Mouse (Mus musculus) hindbrain, embryonic 16.5 days (tissue): ENCODE results near the gene Rftn1. TPM values are rescaled to one million over a fixed set of nuclear protein-coding genes. Genes with fewer than 3 reads are reported as not detected.

Experiments
- ATAC-seq: fragments of 200-750 bp; cut with Nextera tagmentation; 2 replicates; pipeline ENCODE4 v1.8.0; 2017; ENCODE audit warnings: moderate TSS enrichment, moderate library complexity
- H3K27ac ChIP-seq: fragments of 300-500 bp; sonication (generic); 2 replicates; pipeline ENCODE4 v1.5.1; 2014; ENCODE audit warnings: low read depth, mild to moderate bottlenecking, control low read depth, low read length, moderate library complexity
- H3K27me3 ChIP-seq: fragments of 300-500 bp; sonication (generic); replicated peaks from 2 replicates; pipeline ENCODE4 v1.6.1; 2014; ENCODE audit warnings: low read length; ENCODE audit not compliant: control insufficient read depth, insufficient read depth
- H3K36me3 ChIP-seq: fragments of 300-500 bp; sonication (generic); 2 replicates; pipeline ENCODE4 v1.6.1; 2014; ENCODE audit warnings: mild to moderate bottlenecking, low read length, moderate library complexity, mixed read lengths; ENCODE audit not compliant: control insufficient read depth, insufficient read depth
- H3K4me1 ChIP-seq: fragments of 300-500 bp; sonication (generic); 2 replicates; pipeline ENCODE4 v1.6.1; 2014; ENCODE audit warnings: low read depth, low read length; ENCODE audit not compliant: control insufficient read depth, insufficient read depth
- H3K4me2 ChIP-seq: fragments of 300-500 bp; sonication (generic); 2 replicates; pipeline ENCODE4 v1.6.1; 2014; ENCODE audit warnings: mild to moderate bottlenecking, low read length, control low read depth, moderate library complexity
- H3K4me3 ChIP-seq: fragments of 300-500 bp; sonication (generic); 2 replicates; pipeline ENCODE4 v1.5.1; 2014; ENCODE audit warnings: mild to moderate bottlenecking, low read length, control low read depth, moderate library complexity
- H3K9ac ChIP-seq: fragments of 300-500 bp; sonication (generic); 2 replicates; pipeline ENCODE4 v1.6.1; 2014; ENCODE audit warnings: low read depth, mild to moderate bottlenecking, control low read depth, low read length, moderate library complexity
- H3K9me3 ChIP-seq: fragments of 300-500 bp; sonication (generic); 2 replicates; pipeline ENCODE4 v1.6.1; 2014; ENCODE audit warnings: mild to moderate bottlenecking, low read length, moderate library complexity; ENCODE audit not compliant: control insufficient read depth
- WGBS: fragments of 180-500 bp; shearing (Covaris S2); extraction: QIAGEN DNeasy Blood & Tissue Kit; methylation state at CpG from one replicate; pipeline ENCODE4 v1.1.7; 2014; 5-methylcytosine and 5-hydroxymethylcytosine counted together
- polyA plus RNA-seq: library from polyadenylated mRNA; unstranded; fragments of >200 nt; fragmentation: Nextera tagmentation; extraction: Ambion mirVana; gene quantifications from 2 replicates; pipeline ENCODE4 v1.2.1, GENCODE M21; 2015

Gene Rftn1
- polyA plus RNA-seq, 1 experiment from 2014 or later = 21.1 TPM

GRCm38 (mm10) chr17:49993631-49994030, 196.8 kb downstream of the Rftn1 start:
- Histone ChIP-seq H3K9me3 (no peaks in the 10 kb centered on the region), H3K27ac (no peak overlapping the region), H3K9ac (no peak overlapping the region; the same call in 1 of the 2 replicates), H3K4me1 (no peaks in the 10 kb centered on the region), H3K4me3 (no peak overlapping the region), H3K36me3 (no peaks in the 10 kb centered on the region), H3K27me3 (no peaks in the 10 kb centered on the region), H3K4me2 (no peak overlapping the region)
- 78% methylated on average over 3 of the region's 3 CpGs for WGBS
- ATAC-seq = no peak

DNA sequence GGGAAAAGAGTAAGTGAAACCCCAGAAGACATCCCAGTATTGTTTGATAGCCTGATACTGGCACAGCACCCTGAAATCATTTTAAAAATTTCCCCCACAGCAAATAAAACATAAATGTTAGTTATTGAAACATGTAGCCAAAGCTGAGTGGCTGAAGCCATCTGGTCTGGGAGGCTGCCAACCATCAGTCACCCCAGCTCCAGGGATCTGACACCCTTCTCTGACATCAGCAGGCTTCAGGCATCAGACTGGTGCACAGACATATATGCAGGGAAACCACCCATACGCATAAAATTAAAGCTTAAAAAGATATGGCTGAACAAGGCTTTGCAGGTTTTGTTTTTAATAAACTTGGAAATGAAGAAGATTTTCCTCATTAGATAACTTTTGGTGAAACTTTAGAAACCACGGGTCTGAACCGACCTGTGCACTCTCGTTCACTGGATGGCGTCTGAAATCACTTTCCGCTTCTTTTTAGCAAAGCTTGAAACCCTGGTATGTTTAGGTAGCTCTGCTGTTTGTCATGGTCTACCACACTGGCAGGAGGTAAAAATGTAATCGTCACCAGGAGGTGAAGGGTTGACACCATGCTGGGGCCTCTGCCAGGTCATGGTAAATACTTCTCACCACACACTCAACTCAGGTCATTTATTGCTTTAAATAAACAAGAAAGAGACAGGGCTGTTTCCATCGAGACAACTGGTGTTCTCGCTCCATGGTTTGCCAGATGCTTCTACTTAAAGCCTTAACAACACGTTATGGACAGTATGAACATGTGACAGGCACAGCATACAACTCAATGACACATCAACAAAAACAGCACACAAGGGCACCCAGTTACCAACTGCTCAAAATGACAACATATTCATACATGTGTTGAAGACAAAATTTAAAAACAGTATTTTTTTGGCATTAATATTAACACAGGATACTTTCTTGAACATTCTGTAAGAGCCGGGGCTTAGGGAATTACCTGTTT, 197.6 kb downstream of the Rftn1 start:
- H3K9me3 ChIP-seq = no peaks in the 10 kb centered on the region
- H3K27ac ChIP-seq = no peak overlapping the region
- H3K4me3 ChIP-seq = no peak overlapping the region
- no peak overlapping the region for H3K9ac ChIP-seq
- no peaks in the 10 kb centered on the region for H3K36me3 ChIP-seq
- no peak overlapping the region for H3K4me2 ChIP-seq
- no peaks in the 10 kb centered on the region for H3K27me3 ChIP-seq
- WGBS = 76% methylated on average over 11 of the region's 11 CpGs
- ATAC-seq = no peak
- no peaks in the 10 kb centered on the region for H3K4me1 ChIP-seq

DNA sequence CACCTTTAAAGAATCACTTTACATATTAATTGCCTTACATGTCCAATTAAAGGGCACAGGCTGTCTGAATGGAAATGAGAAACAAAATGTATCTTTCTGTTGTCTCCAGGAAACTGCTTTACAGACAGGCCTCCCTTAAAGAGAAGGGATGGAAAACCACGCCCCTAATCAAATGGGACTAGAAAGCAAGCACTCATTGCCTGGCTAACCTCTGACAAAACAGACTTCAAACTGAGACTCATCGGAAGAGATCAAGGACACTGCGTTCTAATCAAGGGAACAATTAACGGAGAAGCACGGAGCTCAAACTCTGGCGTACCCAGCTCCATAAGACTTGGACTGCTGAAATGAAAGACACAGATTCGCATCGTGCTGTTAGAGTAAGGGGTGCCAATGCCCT, 200.9 kb downstream of the Rftn1 start:
- Histone ChIP-seq H3K36me3 (no peaks in the 10 kb centered on the region), H3K9me3 (no peaks in the 10 kb centered on the region), H3K9ac (no peak overlapping the region), H3K27me3 (no peaks in the 10 kb centered on the region), H3K4me2 (no peak overlapping the region), H3K27ac (no peak overlapping the region), H3K4me3 (no peak overlapping the region), H3K4me1 (no peaks in the 10 kb centered on the region)
- no peak for ATAC-seq
- 44% methylated on average over 8 of the region's 8 CpGs for WGBS

DNA sequence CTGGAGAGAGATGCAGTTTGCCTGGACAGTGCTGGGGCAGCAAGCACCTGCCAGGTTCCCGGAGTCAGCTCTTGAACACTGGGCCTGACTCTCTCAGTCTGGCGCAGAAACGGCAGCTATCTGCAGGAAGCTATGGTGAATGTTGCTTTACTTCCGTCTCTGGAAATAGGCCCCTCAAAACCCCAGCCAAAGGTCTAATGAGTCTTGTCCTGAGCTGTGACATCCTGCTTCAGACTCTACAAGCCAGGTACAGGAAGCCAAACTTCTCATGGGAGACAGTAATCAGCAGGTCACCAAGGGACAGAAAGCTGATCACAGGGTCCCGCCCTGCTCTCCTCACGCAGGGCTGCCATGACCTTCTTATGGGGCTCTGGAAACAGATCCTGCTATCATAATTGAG, 203.4 kb downstream of the Rftn1 start:
- Histone ChIP-seq H3K36me3 (no peaks in the 10 kb centered on the region), H3K9ac (no peak overlapping the region), H3K4me1 (no peaks in the 10 kb centered on the region), H3K4me3 (no peak overlapping the region), H3K27me3 (no peaks in the 10 kb centered on the region), H3K27ac (no peak overlapping the region), H3K4me2 (no peak overlapping the region), H3K9me3 (no peaks in the 10 kb centered on the region)
- 90% methylated on average over 6 of the region's 6 CpGs for WGBS
- ATAC-seq = no peak

- Histone ChIP-seq H3K36me3 (no peaks in the 10 kb centered on the region), H3K9me3 (peaks cover 4% of the 10 kb centered on the region; the same call in 1 of the 2 replicates), H3K27ac (no peak overlapping the region), H3K4me2 (no peak overlapping the region), H3K4me1 (no peaks in the 10 kb centered on the region), H3K9ac (no peak overlapping the region), H3K4me3 (no peak overlapping the region), H3K27me3 (no peaks in the 10 kb centered on the region)
- ATAC-seq = no peak
- 82% methylated on average over 5 of the region's 5 CpGs for WGBS
Observed at GRCm38 (mm10) chr17:49983478-49983877, 207.0 kb downstream of the Rftn1 start.

DNA sequence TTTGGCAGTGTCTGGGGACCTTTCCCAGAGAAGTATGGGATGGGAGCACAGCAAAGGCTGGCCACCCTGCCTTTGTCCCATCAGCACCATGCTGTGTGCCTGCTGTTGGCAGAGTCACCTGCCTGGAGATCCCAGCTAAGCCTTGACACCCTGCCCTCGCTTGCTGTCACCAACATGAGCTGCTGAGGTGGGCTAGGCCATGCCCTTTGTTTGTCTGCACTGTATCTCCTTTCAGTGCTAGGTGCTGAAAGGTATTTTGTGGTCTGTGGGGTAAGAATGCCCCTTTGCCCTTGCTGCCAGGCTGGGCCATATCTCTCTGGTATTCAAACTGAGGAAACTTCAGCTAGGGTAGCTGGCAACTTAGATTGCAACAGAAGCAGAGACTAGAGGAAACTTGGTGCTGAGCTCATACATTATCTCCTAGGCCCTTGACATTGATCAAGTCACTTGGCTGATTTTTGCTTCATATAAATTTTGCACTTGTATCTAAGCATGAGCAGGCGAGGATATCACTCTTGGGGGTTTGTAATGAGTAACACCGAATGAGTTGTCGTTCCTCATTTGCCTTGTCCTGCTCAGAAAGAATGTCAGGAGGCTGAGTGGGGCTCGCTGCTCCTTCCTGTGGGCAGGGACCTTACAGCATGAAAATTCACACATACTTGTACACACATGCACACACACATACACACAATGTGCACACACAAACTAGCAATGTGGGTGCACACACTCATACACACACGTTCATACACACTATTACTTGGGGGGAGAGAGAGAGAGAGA, 207.7 kb downstream of the Rftn1 start:
- no peak for ATAC-seq
- Histone ChIP-seq H3K9ac (no peak overlapping the region), H3K4me1 (no peaks in the 10 kb centered on the region), H3K9me3 (peaks cover 4% of the 10 kb centered on the region; the same call in 1 of the 2 replicates), H3K36me3 (no peaks in the 10 kb centered on the region), H3K27me3 (no peaks in the 10 kb centered on the region), H3K27ac (no peak overlapping the region), H3K4me2 (no peak overlapping the region), H3K4me3 (no peak overlapping the region)
- 75% methylated on average over 6 of the region's 6 CpGs for WGBS

GRCm38 (mm10) chr17:49981591-49981990, 208.9 kb downstream of the Rftn1 start:
- H3K9me3 ChIP-seq = peaks cover 4% of the 10 kb centered on the region; the same call in 1 of the 2 replicates
- no peak for ATAC-seq
- no peak overlapping the region for H3K27ac ChIP-seq
- H3K27me3 ChIP-seq = no peaks in the 10 kb centered on the region
- H3K4me3 ChIP-seq = no peak overlapping the region
- WGBS = 83% methylated on average over 4 of the region's 4 CpGs
- H3K9ac ChIP-seq = no peak overlapping the region
- no peaks in the 10 kb centered on the region for H3K36me3 ChIP-seq
- peaks cover 5% of the 10 kb centered on the region; the same call in 1 of the 2 replicates for H3K4me1 ChIP-seq
- no peak overlapping the region for H3K4me2 ChIP-seq

GRCm38 (mm10) chr17:49979761-49980285, 210.7 kb downstream of the Rftn1 start:
- Histone ChIP-seq H3K9ac (no peak overlapping the region), H3K4me2 (no peak overlapping the region), H3K27ac (no peak overlapping the region), H3K9me3 (peaks cover 4% of the 10 kb centered on the region; the same call in 1 of the 2 replicates), H3K27me3 (no peaks in the 10 kb centered on the region), H3K36me3 (no peaks in the 10 kb centered on the region), H3K4me1 (peaks cover 5% of the 10 kb centered on the region; the same call in 1 of the 2 replicates), H3K4me3 (no peak overlapping the region)
- no peak for ATAC-seq
- WGBS = 94% methylated on average over 4 of the region's 4 CpGs

- Histone ChIP-seq H3K9me3 (peaks cover 4% of the 10 kb centered on the region; the same call in 1 of the 2 replicates), H3K9ac (no peak overlapping the region), H3K4me2 (no peak overlapping the region), H3K27ac (no peak overlapping the region; the same call in 1 of the 2 replicates), H3K36me3 (no peaks in the 10 kb centered on the region), H3K4me3 (no peak overlapping the region), H3K4me1 (peaks cover 5% of the 10 kb centered on the region; the same call in 1 of the 2 replicates), H3K27me3 (no peaks in the 10 kb centered on the region)
- 0 out of 2 replicates have a peak, but pooled peaks have one; percentile 25 for ATAC-seq
- WGBS = 42% methylated on average over 3 of the region's 3 CpGs
Observed at GRCm38 (mm10) chr17:49977424-49977790, 213.1 kb downstream of the Rftn1 start.
